Mouse (Mus musculus) spleen, adult 2 months (tissue): ENCODE data around the gene Psmb1.

Source experiments
- CTCF ChIP-seq: fragments of 200-500 bp; IDR thresholded peaks from 2 replicates; pipeline ENCODE4 v1.5.1; 2011; ENCODE audit warnings: mild to moderate bottlenecking, inconsistent platforms; ENCODE audit not compliant: insufficient read depth, insufficient read length, insufficient replicate concordance; ENCODE audit errors: extremely low read depth
- POLR2A ChIP-seq: fragments of 200-500 bp; IDR thresholded peaks from 2 replicates; pipeline ENCODE4 v1.6.1; 2011; ENCODE audit warnings: low read depth, low read length, inconsistent platforms

GRCm38 (mm10) chr17:15490542-15490941, 9.0 kb downstream of the Psmb1 start:
- no peak for TF ChIP-seq POLR2A
- TF ChIP-seq CTCF: no peak
